Mouse (Mus musculus) embryonic facial prominence, embryonic 15.5 days (tissue): ENCODE data around the gene Zbtb44. TPM values are rescaled to one million over a fixed set of nuclear protein-coding genes. Genes with fewer than 3 reads are reported as not detected.

Experiments
- ATAC-seq: fragments of 200-750 bp; cut with Nextera tagmentation; 2 replicates; pipeline ENCODE4 v1.8.0; 2017; ENCODE audit warnings: low read depth, moderate TSS enrichment; ENCODE audit not compliant: insufficient number of reproducible peaks, low FRiP score, low TSS enrichment
- H3K27ac ChIP-seq: fragments of 300-500 bp; sonication (generic); replicated peaks from 2 replicates; pipeline ENCODE4 v1.5.1; 2015; ENCODE audit warnings: mild to moderate bottlenecking, inconsistent platforms
- H3K27me3 ChIP-seq: fragments of 300-500 bp; sonication (generic); 2 replicates; pipeline ENCODE4 v1.6.1; 2015; ENCODE audit warnings: inconsistent platforms
- H3K36me3 ChIP-seq: fragments of 300-500 bp; sonication (generic); 2 replicates; pipeline ENCODE4 v1.6.1; 2015; ENCODE audit warnings: mild to moderate bottlenecking, inconsistent platforms
- H3K4me1 ChIP-seq: fragments of 300-500 bp; sonication (generic); 2 replicates; pipeline ENCODE4 v1.6.1; 2015; ENCODE audit warnings: inconsistent platforms
- H3K4me2 ChIP-seq: fragments of 300-500 bp; sonication (generic); replicated peaks from 2 replicates; pipeline ENCODE4 v1.6.1; 2015; ENCODE audit warnings: mild to moderate bottlenecking, inconsistent platforms
- H3K4me3 ChIP-seq: fragments of 300-500 bp; sonication (generic); replicated peaks from 2 replicates; pipeline ENCODE4 v1.5.1; 2015; ENCODE audit warnings: mild to moderate bottlenecking, inconsistent platforms
- H3K9ac ChIP-seq: fragments of 300-500 bp; sonication (generic); 2 replicates; pipeline ENCODE4 v1.6.1; 2015; ENCODE audit warnings: inconsistent platforms
- H3K9me3 ChIP-seq: fragments of 300-500 bp; sonication (generic); replicated peaks from 2 replicates; pipeline ENCODE4 v1.6.1; 2016; ENCODE audit warnings: inconsistent platforms
- WGBS: fragments of 180-500 bp; shearing (Covaris S2); methylation state at CpG from one replicate; pipeline ENCODE4 v1.1.7; 2015; 5-methylcytosine and 5-hydroxymethylcytosine counted together
- polyA plus RNA-seq: library from polyadenylated mRNA; unstranded; fragments of >200 nt; fragmentation: Nextera tagmentation; extraction: Ambion mirVana; gene quantifications from 2 replicates; pipeline ENCODE4 v1.2.1, GENCODE M21; 2015

Zbtb44 gene
- polyA plus RNA-seq, 1 experiment from 2014 or later: 7.6 TPM

DNA sequence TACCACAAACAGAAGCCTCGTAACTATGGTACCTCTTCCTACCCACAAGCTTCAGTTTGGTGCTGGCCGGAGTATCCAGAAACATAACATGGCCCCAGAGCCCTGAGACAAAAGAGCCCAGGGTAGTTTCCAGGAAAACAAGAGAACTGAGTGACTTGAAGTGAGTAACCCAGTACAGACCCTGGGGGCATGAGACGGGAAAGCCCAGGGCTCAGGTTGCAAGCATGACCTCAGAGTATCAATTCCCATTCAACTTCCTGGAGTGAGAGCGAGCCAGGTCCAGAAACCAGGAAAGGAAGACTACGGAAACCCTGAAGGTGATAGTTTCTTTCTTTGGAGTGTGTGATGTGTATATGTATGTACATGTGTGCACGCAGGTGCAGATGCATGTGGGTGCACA, 87.0 kb downstream of the Zbtb44 start:
- no peak overlapping the region for H3K4me2 ChIP-seq
- H3K4me1 ChIP-seq: peaks cover 14% of the 10 kb centered on the region
- ATAC-seq: no peak
- no peaks in the 10 kb centered on the region for H3K36me3 ChIP-seq
- H3K27me3 ChIP-seq: no peaks in the 10 kb centered on the region
- H3K9ac ChIP-seq: no peak overlapping the region
- H3K27ac ChIP-seq: no peak overlapping the region
- 56% methylated on average over 6 of the region's 6 CpGs for WGBS
- no peaks in the 10 kb centered on the region for H3K9me3 ChIP-seq
- no peak overlapping the region for H3K4me3 ChIP-seq

GRCm38 (mm10) chr9:31118520-31119298, 88.3 kb downstream of the Zbtb44 start:
- no peaks in the 10 kb centered on the region for H3K27me3 ChIP-seq
- H3K4me3 ChIP-seq: no peak overlapping the region
- H3K36me3 ChIP-seq: no peaks in the 10 kb centered on the region
- no peaks in the 10 kb centered on the region for H3K9me3 ChIP-seq
- H3K27ac ChIP-seq: no peak overlapping the region
- H3K4me2 ChIP-seq: no peak overlapping the region
- H3K9ac ChIP-seq: no peak overlapping the region
- peak; percentile 79 for ATAC-seq
- 27% methylated on average over 11 of the region's 11 CpGs for WGBS
- peaks cover 14% of the 10 kb centered on the region for H3K4me1 ChIP-seq

- H3K9ac ChIP-seq: no peak overlapping the region
- no peak overlapping the region for H3K27ac ChIP-seq
- no peaks in the 10 kb centered on the region for H3K36me3 ChIP-seq
- H3K4me1 ChIP-seq: peaks cover 14% of the 10 kb centered on the region
- no peak for ATAC-seq
- no peak overlapping the region for H3K4me2 ChIP-seq
- H3K27me3 ChIP-seq: no peaks in the 10 kb centered on the region
- 60% methylated on average over 5 of the region's 5 CpGs for WGBS
- H3K4me3 ChIP-seq: no peak overlapping the region
- no peaks in the 10 kb centered on the region for H3K9me3 ChIP-seq
These were observed 89.0 kb downstream of the Zbtb44 start for GRCm38 (mm10) chr9:31119405-31119804.

DNA sequence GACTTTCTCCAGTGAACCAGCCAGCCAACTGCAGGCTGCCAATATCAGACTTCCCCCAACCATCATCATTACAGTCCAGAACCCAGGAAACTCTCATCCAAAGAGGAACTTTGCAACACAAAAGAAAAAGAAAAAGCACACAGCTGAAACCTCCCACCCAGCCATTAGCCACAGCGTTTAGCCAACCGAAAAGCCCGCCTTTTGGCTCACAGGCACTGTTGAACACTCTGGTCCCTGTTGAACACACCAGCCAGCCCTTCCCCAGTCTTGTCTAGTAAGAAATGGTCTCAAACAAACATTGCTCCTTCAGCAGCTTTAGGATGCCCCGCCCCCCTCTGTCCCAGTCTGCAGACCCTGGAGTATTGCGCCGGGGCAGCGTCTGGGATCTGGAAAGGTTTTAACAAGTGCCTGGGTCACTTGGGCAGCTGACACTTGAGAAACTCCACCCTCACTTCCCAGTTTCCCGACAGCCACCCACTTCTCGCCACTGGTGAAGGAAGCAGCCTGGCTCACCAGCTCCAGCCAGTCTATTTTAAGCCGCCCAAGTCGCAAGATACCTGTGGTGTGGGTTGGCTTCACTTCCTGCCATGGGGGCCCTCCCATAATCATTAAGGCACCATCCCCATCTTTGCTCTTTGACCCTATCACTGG, 89.6 kb downstream of the Zbtb44 start:
- no peak overlapping the region for H3K4me2 ChIP-seq
- H3K9ac ChIP-seq: no peak overlapping the region
- H3K9me3 ChIP-seq: no peaks in the 10 kb centered on the region
- H3K4me1 ChIP-seq: peaks cover 14% of the 10 kb centered on the region
- no peaks in the 10 kb centered on the region for H3K27me3 ChIP-seq
- 54% methylated on average over 11 of the region's 11 CpGs for WGBS
- no peak overlapping the region for H3K4me3 ChIP-seq
- ATAC-seq: no peak
- no peaks in the 10 kb centered on the region for H3K36me3 ChIP-seq
- no peak overlapping the region for H3K27ac ChIP-seq

- Histone ChIP-seq H3K27ac (no peak overlapping the region), H3K36me3 (no peaks in the 10 kb centered on the region), H3K4me1 (peaks cover 14% of the 10 kb centered on the region), H3K4me3 (no peak overlapping the region), H3K9ac (no peak overlapping the region), H3K27me3 (no peaks in the 10 kb centered on the region), H3K9me3 (no peaks in the 10 kb centered on the region), H3K4me2 (no peak overlapping the region)
- 60% methylated on average over 4 of the region's 4 CpGs for WGBS
- ATAC-seq: no peak
These were observed 90.1 kb downstream of the Zbtb44 start for GRCm38 (mm10) chr9:31120533-31120915.

DNA sequence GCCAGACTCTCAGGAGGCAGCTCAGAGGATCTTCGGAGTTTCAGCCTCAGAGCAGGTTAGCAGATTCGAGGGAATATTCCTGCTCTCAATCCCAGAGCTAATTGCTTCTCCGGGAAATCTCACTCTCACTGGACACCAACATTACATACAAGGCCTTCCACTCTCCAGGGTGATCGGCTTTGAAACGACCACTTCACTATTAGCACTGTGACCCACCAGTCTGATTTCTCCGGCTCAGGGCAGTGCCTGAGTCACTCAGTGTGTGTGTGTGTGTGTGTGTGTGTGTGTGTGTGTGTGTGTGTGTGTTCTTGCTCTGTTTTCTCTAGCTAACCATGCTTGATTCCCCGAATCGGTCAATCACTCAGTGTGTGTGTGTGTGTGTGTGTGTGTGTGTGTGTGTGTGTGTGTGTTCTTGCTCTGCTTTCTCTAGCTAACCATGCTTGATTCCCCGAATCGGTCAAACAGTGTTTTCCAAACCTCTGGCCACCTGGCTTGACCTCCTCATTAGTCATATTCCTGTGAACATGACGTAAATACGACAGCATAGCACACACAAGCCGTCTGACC, 92.1 kb downstream of the Zbtb44 start:
- Histone ChIP-seq H3K27me3 (no peaks in the 10 kb centered on the region), H3K4me2 (no peak overlapping the region), H3K9ac (no peak overlapping the region), H3K4me1 (peaks cover 14% of the 10 kb centered on the region), H3K27ac (no peak overlapping the region), H3K4me3 (no peak overlapping the region), H3K36me3 (no peaks in the 10 kb centered on the region), H3K9me3 (no peaks in the 10 kb centered on the region)
- WGBS: 65% methylated on average over 13 of the region's 13 CpGs
- ATAC-seq: no peak

Other genes starting within 250 kb of the Zbtb44 start
- 13.5 and 15.1 TPM in 2 replicates for gene Adamts15, start 108.2 kb upstream of the Zbtb44 start, polyA plus RNA-seq
- gene Adamts8, start 88.1 kb upstream of the Zbtb44 start, polyA plus RNA-seq: 5.1 and 5.3 TPM in 2 replicates
- gene St14, start 101.2 kb downstream of the Zbtb44 start, polyA plus RNA-seq: 29.7 and 31.7 TPM in 2 replicates
- gene Aplp2, start 181.2 kb downstream of the Zbtb44 start, polyA plus RNA-seq: 287 and 290 TPM in 2 replicates
- gene Prdm10, start 249.9 kb downstream of the Zbtb44 start, polyA plus RNA-seq: 4.4 and 5.4 TPM in 2 replicates